Mouse (Mus musculus): ENCODE results near the gene Rbbp5. TPM values are rescaled to one million over a fixed set of nuclear protein-coding genes. Genes with fewer than 3 reads are reported as not detected.
A peak's percentile ranks its signal among the peaks of the same experiment; 100 is the strongest.

Rbbp5 gene
- total and polyA plus RNA-seq, 3 experiments, result 33.3 to 43.5 TPM; not detected in 1

GRCm38 (mm10) chr1:132481619-132482018, 4.5 kb downstream of the Rbbp5 start:
- Histone ChIP-seq H3K27ac (ENCODE audit: control insufficient read depth, low read depth, low read length) (peak overlapping the region; percentile 49), H3K4me3 (ENCODE audit: control insufficient read depth in 1 of 2, insufficient read depth in 1 of 2, low read depth in 2 of 2, low read length in 2 of 2) (no peak overlapping the region), H3K9me3 (replicated peaks; ENCODE audit: insufficient read depth, low read length) (no peaks in the 10 kb centered on the region), H3K4me1 (ENCODE audit: control insufficient read depth in 1 of 2, insufficient read depth in 2 of 2, low read length in 2 of 2) (peaks cover 10 to 13% of the 10 kb centered on the region in 2 experiments; a peak in 3 of 4 replicates), H3K27me3 (ENCODE audit: control insufficient read depth in 1 of 2, insufficient read depth in 2 of 2, low read length in 2 of 2) (no peaks in the 10 kb centered on the region), H3K9ac (ENCODE audit: control insufficient read depth, low read depth, low read length, poor library complexity, severe bottlenecking) (peak overlapping the region; percentile 23; the same call in 1 of the 2 replicates), H3K79me2 (ENCODE audit: control insufficient read depth, insufficient read depth, low read length, poor library complexity) (peaks cover 44% of the 10 kb centered on the region), H3K36me3 (ENCODE audit: control insufficient read depth in 1 of 2, insufficient read depth in 2 of 2, low read length in 2 of 2) (peaks cover 21 to 28% of the 10 kb centered on the region in 2 experiments)
- peak; percentile 44 for DNase-seq (ENCODE audit: low read depth, low spot score)
- TF ChIP-seq NELFE (IDR thresholded peaks at IDR 0.05; ENCODE audit: low read depth, low read length) (no peak), EP300 (IDR thresholded peaks at IDR 0.05; ENCODE audit: low read depth in 1 of 2, low read length in 2 of 2) (peak in 1 of 2 experiments; percentile 17; a peak in 1 of 4 replicates), USF1 (IDR thresholded peaks at IDR 0.05; ENCODE audit: low read depth, low read length) (peak; percentile 3; the same call in 1 of the 2 replicates), ZNF384 (IDR thresholded peaks at IDR 0.05; ENCODE audit: low read depth, low read length) (no peak)

- DNase-seq (ENCODE audit: low read depth, low spot score), result no peak
- Histone ChIP-seq H3K27ac (ENCODE audit: control insufficient read depth, low read depth, low read length) (no peak overlapping the region), H3K4me3 (ENCODE audit: control insufficient read depth in 1 of 2, insufficient read depth in 1 of 2, low read depth in 2 of 2, low read length in 2 of 2) (no peak overlapping the region), H3K36me3 (ENCODE audit: control insufficient read depth in 1 of 2, insufficient read depth in 2 of 2, low read length in 2 of 2) (peaks cover 26 to 35% of the 10 kb centered on the region in 2 experiments), H3K4me1 (ENCODE audit: control insufficient read depth in 1 of 2, insufficient read depth in 2 of 2, low read length in 2 of 2) (peaks cover 10 to 12% of the 10 kb centered on the region in 2 experiments; a peak in 3 of 4 replicates), H3K79me2 (ENCODE audit: control insufficient read depth, insufficient read depth, low read length, poor library complexity) (peaks cover 34% of the 10 kb centered on the region), H3K9ac (ENCODE audit: control insufficient read depth, low read depth, low read length, poor library complexity, severe bottlenecking) (no peak overlapping the region), H3K9me3 (replicated peaks; ENCODE audit: insufficient read depth, low read length) (no peaks in the 10 kb centered on the region), H3K27me3 (ENCODE audit: control insufficient read depth in 1 of 2, insufficient read depth in 2 of 2, low read length in 2 of 2) (no peaks in the 10 kb centered on the region)
- TF ChIP-seq EP300 (IDR thresholded peaks at IDR 0.05; ENCODE audit: low read depth in 1 of 2, low read length in 2 of 2) (no peak), MYB (IDR thresholded peaks at IDR 0.05; ENCODE audit: low read depth, low read length) (no peak), CTCF (IDR thresholded peaks at IDR 0.05 in 2 of 3, conservative IDR thresholded peaks at IDR 0.05 in 1 of 3; ENCODE audit: control insufficient read depth in 1 of 3, insufficient read depth in 1 of 3, low read depth in 2 of 3, low read length in 3 of 3, poor library complexity in 1 of 3, severe bottlenecking in 1 of 3) (no peak), BHLHE40 (IDR thresholded peaks at IDR 0.05; ENCODE audit: borderline replicate concordance, low read depth, low read length) (no peak), TBP (IDR thresholded peaks at IDR 0.05; ENCODE audit: low read depth, low read length) (no peak), ZC3H11A (IDR thresholded peaks at IDR 0.05; ENCODE audit: low read depth, low read length) (no peak), TCF12 (IDR thresholded peaks at IDR 0.05; ENCODE audit: low read depth, low read length) (no peak), RAD21 (IDR thresholded peaks at IDR 0.05; ENCODE audit: low read depth, low read length) (no peak), TAL1 (IDR thresholded peaks at IDR 0.05; ENCODE audit: low read length) (no peak), MYC (IDR thresholded peaks at IDR 0.05; ENCODE audit: low read depth, low read length) (no peak), USF2 (IDR thresholded peaks at IDR 0.05; ENCODE audit: borderline replicate concordance in 1 of 2, insufficient read depth in 1 of 2, low read depth in 1 of 2, low read length in 2 of 2) (no peak), ZNF384 (IDR thresholded peaks at IDR 0.05; ENCODE audit: low read depth, low read length) (no peak), HCFC1 (IDR thresholded peaks at IDR 0.05; ENCODE audit: low read depth, low read length) (no peak), KAT2A (conservative IDR thresholded peaks at IDR 0.05; ENCODE audit: low read depth, low read length) (no peak)
Observed at GRCm38 (mm10) chr1:132483234-132483633, 6.1 kb downstream of the Rbbp5 start.

Data from MEL (cell line).